Mouse (Mus musculus) MEL (cell line): Measurements from ENCODE around the gene Ankmy1. TPM values are rescaled to one million over a fixed set of nuclear protein-coding genes. Genes with fewer than 3 reads are reported as not detected.

Experiments used
- DNase-seq: peaks from one replicate; pipeline ENCODE4 v3.0.0; 2011; ENCODE audit warnings: low read depth, low spot score
- H3K27ac ChIP-seq: 2 replicates; pipeline ENCODE4 v1.5.1; 2012; ENCODE audit warnings: low read depth, mild to moderate bottlenecking, control low read depth, low read length, moderate library complexity; ENCODE audit not compliant: control insufficient read depth
- H3K27me3 ChIP-seq, 2 experiments: fragments of 150-350 bp in 1 of 2; sonication (generic) in 1 of 2; 2 replicates each; pipeline ENCODE4 v1.6.1; 2012; ENCODE audit warnings: low read length in 2 of 2, mild to moderate bottlenecking in 2 of 2, improper control_type of control experiment in 1 of 2, moderate library complexity in 1 of 2; ENCODE audit not compliant: insufficient read depth in 2 of 2, control insufficient read depth in 1 of 2
- H3K36me3 ChIP-seq, 2 experiments: 2 replicates each; pipeline ENCODE4 v1.6.1; 2012 to 2014; ENCODE audit warnings: low read length in 2 of 2, improper control_type of control experiment in 1 of 2, inconsistent platforms in 1 of 2, mild to moderate bottlenecking in 1 of 2; ENCODE audit not compliant: insufficient read depth in 2 of 2, control insufficient read depth in 1 of 2
- H3K4me1 ChIP-seq, 2 experiments: fragments of 150-350 bp in 1 of 2; sonication (generic) in 1 of 2; 2 replicates each; pipeline ENCODE4 v1.6.1; 2012; ENCODE audit warnings: low read length in 2 of 2, improper control_type of control experiment in 1 of 2, mild to moderate bottlenecking in 1 of 2; ENCODE audit not compliant: insufficient read depth in 2 of 2, control insufficient read depth in 1 of 2
- H3K4me3 ChIP-seq, 2 experiments: fragments of 150-350 bp in 1 of 2; sonication (generic) in 1 of 2; 2 replicates each; pipeline ENCODE4 v1.5.1; 2012; ENCODE audit warnings: low read depth in 2 of 2, low read length in 2 of 2, mild to moderate bottlenecking in 2 of 2, moderate library complexity in 2 of 2, control low read depth in 1 of 2, improper control_type of control experiment in 1 of 2; ENCODE audit not compliant: control insufficient read depth in 1 of 2, insufficient read depth in 1 of 2
- H3K79me2 ChIP-seq: 2 replicates; pipeline ENCODE4 v1.6.1; 2012; ENCODE audit warnings: mild to moderate bottlenecking, low read length, moderate library complexity; ENCODE audit not compliant: control insufficient read depth, poor library complexity, insufficient read depth
- H3K9ac ChIP-seq: 2 replicates; pipeline ENCODE4 v1.6.1; 2012; ENCODE audit warnings: low read depth, mild to moderate bottlenecking, control low read depth, low read length, moderate library complexity; ENCODE audit not compliant: control insufficient read depth, poor library complexity, severe bottlenecking
- H3K9me3 ChIP-seq: fragments of 150-350 bp; sonication (generic); replicated peaks from 2 replicates; pipeline ENCODE4 v1.6.1; 2012; ENCODE audit warnings: mild to moderate bottlenecking, low read length, improper control_type of control experiment, moderate library complexity; ENCODE audit not compliant: insufficient read depth
- CHD1 ChIP-seq: IDR thresholded peaks from 2 replicates; pipeline ENCODE4 v1.6.1; 2012; ENCODE audit warnings: low read depth, mild to moderate bottlenecking, inconsistent platforms, low read length, improper control_type of control experiment
- CTCF ChIP-seq, 3 experiments: IDR thresholded peaks in 2 of 3; conservative IDR thresholded peaks in 1 of 3; 2 replicates each; pipeline ENCODE4 v1.5.1; 2011 to 2012; ENCODE audit warnings: low read length in 3 of 3, low read depth in 2 of 3, mild to moderate bottlenecking in 2 of 3, improper control_type of control experiment in 1 of 3, inconsistent platforms in 1 of 3, mixed read lengths in 1 of 3, moderate library complexity in 1 of 3; ENCODE audit not compliant: control insufficient read depth in 1 of 3, insufficient read depth in 1 of 3, poor library complexity in 1 of 3, severe bottlenecking in 1 of 3
- E2F4 ChIP-seq: IDR thresholded peaks from 2 replicates; pipeline ENCODE4 v1.6.1; 2011; ENCODE audit warnings: low read depth, low read length, improper control_type of control experiment, borderline replicate concordance
- EP300 ChIP-seq, 2 experiments: IDR thresholded peaks; 2 replicates each; pipeline ENCODE4 v1.6.1; 2011; ENCODE audit warnings: improper control_type of control experiment in 2 of 2, low read length in 2 of 2, low read depth in 1 of 2, mild to moderate bottlenecking in 1 of 2
- ETS1 ChIP-seq: IDR thresholded peaks from 2 replicates; pipeline ENCODE4 v1.6.1; 2012; ENCODE audit warnings: low read depth, mild to moderate bottlenecking, inconsistent platforms, low read length, improper control_type of control experiment, moderate library complexity
- HCFC1 ChIP-seq: IDR thresholded peaks from 2 replicates; pipeline ENCODE4 v1.6.1; 2012; ENCODE audit warnings: low read depth, mild to moderate bottlenecking, inconsistent platforms, low read length, improper control_type of control experiment, moderate library complexity
- JUND ChIP-seq: IDR thresholded peaks from 2 replicates; pipeline ENCODE4 v1.6.1; 2011; ENCODE audit warnings: low read depth, mild to moderate bottlenecking, improper control_type of control experiment, low read length
- KAT2A ChIP-seq: conservative IDR thresholded peaks from 2 replicates; pipeline ENCODE4 v1.6.1; 2012; ENCODE audit warnings: low read depth, low read length, improper control_type of control experiment, inconsistent platforms
- MAFK ChIP-seq: IDR thresholded peaks from 2 replicates; pipeline ENCODE4 v1.6.1; 2011; ENCODE audit warnings: low read depth, mild to moderate bottlenecking, low read length, improper control_type of control experiment, borderline replicate concordance
- MAZ ChIP-seq: IDR thresholded peaks from 2 replicates; pipeline ENCODE4 v1.6.1; 2012; ENCODE audit warnings: low read depth, mild to moderate bottlenecking, inconsistent platforms, low read length, improper control_type of control experiment
- MYB ChIP-seq: IDR thresholded peaks from 2 replicates; pipeline ENCODE4 v1.6.1; 2011; ENCODE audit warnings: mild to moderate bottlenecking, low read depth, low read length, improper control_type of control experiment
- MYC ChIP-seq: IDR thresholded peaks from 2 replicates; pipeline ENCODE4 v1.6.1; 2011; ENCODE audit warnings: low read depth, mild to moderate bottlenecking, low read length, improper control_type of control experiment, moderate library complexity
- NELFE ChIP-seq: IDR thresholded peaks from 2 replicates; pipeline ENCODE4 v1.6.1; 2011; ENCODE audit warnings: low read depth, low read length, improper control_type of control experiment
- POLR2A ChIP-seq, 2 experiments: IDR thresholded peaks; 2 replicates each; pipeline ENCODE4 v1.6.1; 2011 to 2012; ENCODE audit warnings: low read length in 2 of 2, mild to moderate bottlenecking in 2 of 2, control low read depth in 1 of 2, improper control_type of control experiment in 1 of 2, low read depth in 1 of 2, moderate library complexity in 1 of 2; ENCODE audit not compliant: control insufficient read depth in 1 of 2, insufficient read depth in 1 of 2, poor library complexity in 1 of 2
- POLR2AphosphoS2 ChIP-seq: IDR thresholded peaks from 2 replicates; pipeline ENCODE4 v1.6.1; 2011; ENCODE audit warnings: low read length, improper control_type of control experiment
- RAD21 ChIP-seq: IDR thresholded peaks from 2 replicates; pipeline ENCODE4 v1.6.1; 2011; ENCODE audit warnings: mild to moderate bottlenecking, low read depth, low read length, improper control_type of control experiment
- RCOR1 ChIP-seq: IDR thresholded peaks from 2 replicates; pipeline ENCODE4 v1.6.1; 2012; ENCODE audit warnings: low read depth, mild to moderate bottlenecking, inconsistent platforms, low read length, improper control_type of control experiment
- TAL1 ChIP-seq: IDR thresholded peaks from 2 replicates; pipeline ENCODE4 v1.6.1; 2012; ENCODE audit warnings: mild to moderate bottlenecking, inconsistent platforms, low read length, moderate library complexity, mixed read lengths
- USF1 ChIP-seq: IDR thresholded peaks from 2 replicates; pipeline ENCODE4 v1.6.1; 2014; ENCODE audit warnings: low read depth, mild to moderate bottlenecking, inconsistent platforms, low read length, improper control_type of control experiment, moderate library complexity
- ZKSCAN1 ChIP-seq: IDR thresholded peaks from 2 replicates; pipeline ENCODE4 v1.6.1; 2012; ENCODE audit warnings: low read depth, mild to moderate bottlenecking, inconsistent platforms, low read length, improper control_type of control experiment, moderate library complexity
- ZMIZ1 ChIP-seq: IDR thresholded peaks from 2 replicates; pipeline ENCODE4 v1.6.1; 2012; ENCODE audit warnings: low read depth, mild to moderate bottlenecking, inconsistent platforms, low read length, improper control_type of control experiment, moderate library complexity
- ZNF384 ChIP-seq: IDR thresholded peaks from 2 replicates; pipeline ENCODE4 v1.6.1; 2012; ENCODE audit warnings: low read depth, mild to moderate bottlenecking, inconsistent platforms, low read length, improper control_type of control experiment
- polyA plus RNA-seq, 2 experiments: library from polyadenylated mRNA; stranded (reverse) in 1 of 2; unstranded in 1 of 2; fragments of >175 nt in 1 of 2; fragments of >200 nt in 1 of 2; gene quantifications; 2 replicates each; pipeline versions ENCODE4 v1.2.1 to v1.2.4; 2012; ENCODE audit warnings: low replicate concordance in 2 of 2, low read depth in 1 of 2; ENCODE audit not compliant: insufficient read length in 2 of 2, insufficient read depth in 1 of 2, missing spikeins in 1 of 2
- total RNA-seq: library from RNA; depleted of rRNA; stranded (reverse); fragments of 300-350 nt; gene quantifications from 2 replicates; pipeline ENCODE4 v1.2.3, GENCODE M21; 2012

Gene Ankmy1
- total and polyA plus RNA-seq, 3 experiments, result 0.08 TPM; not detected in 2

DNA sequence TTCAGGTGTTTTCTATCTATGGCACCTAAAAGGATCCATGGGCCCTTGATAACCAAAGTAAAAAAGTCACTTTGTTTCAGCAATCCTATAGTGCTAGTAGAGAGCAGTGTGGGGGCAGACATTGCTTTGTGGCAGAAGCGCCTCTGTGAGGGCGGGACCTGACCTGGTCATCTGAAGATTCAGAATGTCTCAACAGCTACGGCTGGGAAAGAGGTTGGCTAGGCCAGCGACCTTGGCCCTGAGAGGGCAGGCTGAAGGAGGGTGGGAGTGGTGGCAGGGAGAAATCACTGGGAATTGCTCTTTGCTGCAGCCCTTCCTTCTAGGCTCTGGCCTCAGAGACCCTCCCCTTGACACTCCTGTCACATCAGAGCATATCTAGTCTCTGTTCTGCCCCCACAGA is 11.5 kb upstream of the Ankmy1 start:
- Histone ChIP-seq H3K79me2 (peaks cover 26% of the 10 kb centered on the region), H3K27me3 (no peaks in the 10 kb centered on the region), H3K9ac (no peak overlapping the region), H3K36me3 (peaks cover 0 to 6% of the 10 kb centered on the region in 2 experiments; a peak in 3 of 4 replicates), H3K9me3 (no peaks in the 10 kb centered on the region), H3K4me3 (no peak overlapping the region), H3K4me1 (peaks cover 8 to 22% of the 10 kb centered on the region in 2 experiments), H3K27ac (no peak overlapping the region)
- DNase-seq, result no peak
- no peak for TF ChIP-seq ZKSCAN1
- TF ChIP-seq POLR2AphosphoS2, result no peak
- TF ChIP-seq E2F4, result no peak
- TF ChIP-seq TAL1, result no peak
- TF ChIP-seq MAFK, result no peak
- TF ChIP-seq CTCF (IDR thresholded peaks at IDR 0.05 in 2 of 3, conservative IDR thresholded peaks at IDR 0.05 in 1 of 3; ENCODE audit: control insufficient read depth in 1 of 3, insufficient read depth in 1 of 3, low read depth in 2 of 3, low read length in 3 of 3, poor library complexity in 1 of 3, severe bottlenecking in 1 of 3), result no peak
- no peak for TF ChIP-seq CHD1
- no peak for TF ChIP-seq ETS1
- TF ChIP-seq JUND, result no peak
- TF ChIP-seq POLR2A (IDR thresholded peaks at IDR 0.05; ENCODE audit: control insufficient read depth in 1 of 2, insufficient read depth in 1 of 2, low read depth in 1 of 2, low read length in 2 of 2, poor library complexity in 1 of 2), result no peak
- no peak for TF ChIP-seq USF1
- no peak for TF ChIP-seq MYB
- no peak for TF ChIP-seq RAD21

DNA sequence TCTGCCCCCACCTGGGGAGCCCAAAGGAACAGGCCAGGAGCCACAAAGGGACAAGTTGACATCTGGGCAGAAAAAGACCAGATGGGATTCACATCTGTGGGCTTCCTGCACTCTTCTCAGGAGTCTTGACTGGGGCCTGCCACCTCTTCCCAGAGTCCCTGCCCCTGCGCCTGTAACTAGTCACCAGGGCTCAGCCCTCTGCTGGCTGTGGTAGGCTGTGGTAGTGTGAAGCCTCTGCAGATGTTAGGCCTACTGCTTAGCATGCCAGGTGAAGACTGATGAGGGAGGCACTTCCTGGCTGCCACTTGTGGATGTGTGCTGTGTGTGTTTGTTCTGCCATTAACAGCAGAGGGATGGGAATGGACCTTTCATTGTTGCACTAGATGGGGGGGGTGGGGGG is 9.6 kb upstream of the Ankmy1 start:
- TF ChIP-seq CTCF (IDR thresholded peaks at IDR 0.05 in 2 of 3, conservative IDR thresholded peaks at IDR 0.05 in 1 of 3; ENCODE audit: control insufficient read depth in 1 of 3, insufficient read depth in 1 of 3, low read depth in 2 of 3, low read length in 3 of 3, poor library complexity in 1 of 3, severe bottlenecking in 1 of 3) (peak in 2 of 3 experiments; percentile 3 to 13; a peak in 2 of 6 replicates), MAZ (no peak)
- Histone ChIP-seq H3K4me1 (peaks cover 13 to 37% of the 10 kb centered on the region in 2 experiments), H3K27me3 (no peaks in the 10 kb centered on the region), H3K9ac (no peak overlapping the region), H3K36me3 (peaks cover 0 to 20% of the 10 kb centered on the region in 2 experiments; a peak in 3 of 4 replicates), H3K27ac (no peak overlapping the region), H3K79me2 (peaks cover 28% of the 10 kb centered on the region), H3K9me3 (no peaks in the 10 kb centered on the region), H3K4me3 (peak overlapping the region in 1 of 2 experiments; percentile 86; a peak in 2 of 4 replicates)
- DNase-seq, result peak; percentile 57

- no peak overlapping the region for H3K27ac ChIP-seq
- peak; percentile 72 for DNase-seq
These were observed 9.0 kb upstream of the Ankmy1 start for GRCm38 (mm10) chr1:92911721-92912138.

More at GRCm38 (mm10) chr1:92911721-92912138, 9.0 kb upstream of the Ankmy1 start:
- peak overlapping the region; percentile 72 to 86 for H3K4me3 ChIP-seq
- H3K4me1 ChIP-seq, result peaks cover 13 to 37% of the 10 kb centered on the region in 2 experiments
- H3K27me3 ChIP-seq, result no peaks in the 10 kb centered on the region
- H3K9me3 ChIP-seq, result no peaks in the 10 kb centered on the region
- peaks cover 31% of the 10 kb centered on the region for H3K79me2 ChIP-seq
- H3K9ac ChIP-seq, result peak overlapping the region; percentile 87
- H3K36me3 ChIP-seq, result peaks cover 0 to 20% of the 10 kb centered on the region in 2 experiments; a peak in 3 of 4 replicates
- no peak for TF ChIP-seq ZNF384
- TF ChIP-seq ZKSCAN1, result no peak
- no peak for TF ChIP-seq KAT2A
- no peak for TF ChIP-seq RAD21
- no peak for TF ChIP-seq MAFK
- no peak for TF ChIP-seq MYC
- TF ChIP-seq RCOR1, result no peak
- no peak for TF ChIP-seq HCFC1
- no peak for TF ChIP-seq ZMIZ1
- TF ChIP-seq EP300 (IDR thresholded peaks at IDR 0.05; ENCODE audit: low read depth in 1 of 2, low read length in 2 of 2), result no peak
- TF ChIP-seq CTCF (IDR thresholded peaks at IDR 0.05 in 2 of 3, conservative IDR thresholded peaks at IDR 0.05 in 1 of 3; ENCODE audit: control insufficient read depth in 1 of 3, insufficient read depth in 1 of 3, low read depth in 2 of 3, low read length in 3 of 3, poor library complexity in 1 of 3, severe bottlenecking in 1 of 3), result no peak
- no peak for TF ChIP-seq NELFE
- no peak for TF ChIP-seq USF1
